Mouse (Mus musculus) forebrain, embryonic 16.5 days (tissue): ENCODE data around the gene Epb42. TPM values are rescaled to one million over a fixed set of nuclear protein-coding genes. Genes with fewer than 3 reads are reported as not detected.
A peak's percentile ranks its signal among the peaks of the same experiment; 100 is the strongest.
"Not testable (repeated sequence)": the region's sequence is repeated elsewhere in the genome, so short reads cannot be mapped to it uniquely, and the experiment has no call there.

Source experiments
- ATAC-seq: fragments of 200-750 bp; cut with Nextera tagmentation; 2 replicates; pipeline ENCODE4 v1.8.0; 2017; ENCODE audit warnings: mild to moderate bottlenecking, moderate library complexity
- H3K27ac ChIP-seq: fragments of 300-500 bp; sonication (generic); 2 replicates; pipeline ENCODE4 v1.5.1; 2014; ENCODE audit warnings: low read length, control low read depth
- H3K27me3 ChIP-seq: fragments of 300-500 bp; sonication (generic); replicated peaks from 2 replicates; pipeline ENCODE4 v1.6.1; 2014; ENCODE audit warnings: low read length; ENCODE audit not compliant: control insufficient read depth, insufficient read depth
- H3K36me3 ChIP-seq: fragments of 300-500 bp; sonication (generic); 2 replicates; pipeline ENCODE4 v1.6.1; 2014; ENCODE audit not compliant: control insufficient read depth, insufficient read depth
- H3K4me1 ChIP-seq: fragments of 300-500 bp; sonication (generic); replicated peaks from 2 replicates; pipeline ENCODE4 v1.6.1; 2014; ENCODE audit warnings: low read length; ENCODE audit not compliant: control insufficient read depth, insufficient read depth
- H3K4me2 ChIP-seq: fragments of 300-500 bp; sonication (generic); 2 replicates; pipeline ENCODE4 v1.6.1; 2014; ENCODE audit warnings: mild to moderate bottlenecking, low read length, control low read depth
- H3K4me3 ChIP-seq: fragments of 300-500 bp; sonication (generic); replicated peaks from 2 replicates; pipeline ENCODE4 v1.5.1; 2014; ENCODE audit warnings: mild to moderate bottlenecking, low read length, control low read depth
- H3K9ac ChIP-seq: fragments of 300-500 bp; sonication (generic); replicated peaks from 2 replicates; pipeline ENCODE4 v1.6.1; 2014; ENCODE audit warnings: low read depth, low read length, control low read depth
- H3K9me3 ChIP-seq: fragments of 300-500 bp; sonication (generic); 2 replicates; pipeline ENCODE4 v1.6.1; 2016; ENCODE audit warnings: low read length; ENCODE audit not compliant: control insufficient read depth
- WGBS: fragments of 180-500 bp; shearing (Covaris S2); extraction: QIAGEN DNeasy Blood & Tissue Kit; methylation state at CpG from one replicate; pipeline ENCODE4 v1.1.7; 2014; 5-methylcytosine and 5-hydroxymethylcytosine counted together
- polyA plus RNA-seq: library from polyadenylated mRNA; unstranded; fragments of >200 nt; fragmentation: Nextera tagmentation; extraction: Ambion mirVana; gene quantifications from 2 replicates; pipeline ENCODE4 v1.2.1, GENCODE M21; 2015

The Epb42 gene
- polyA plus RNA-seq, 1 experiment from 2014 or later: 0.23 TPM

- H3K27me3 ChIP-seq, ATAC-seq, H3K36me3 ChIP-seq, H3K9ac ChIP-seq, H3K4me1 ChIP-seq, H3K9me3 ChIP-seq, H3K4me3 ChIP-seq, H3K4me2 ChIP-seq, H3K27ac ChIP-seq: not testable (repeated sequence)
- 81% methylated on average over 1 of the region's 1 CpGs for WGBS
Measured at GRCm38 (mm10) chr2:120996607-120997006, 40.3 kb downstream of the Epb42 start.

DNA sequence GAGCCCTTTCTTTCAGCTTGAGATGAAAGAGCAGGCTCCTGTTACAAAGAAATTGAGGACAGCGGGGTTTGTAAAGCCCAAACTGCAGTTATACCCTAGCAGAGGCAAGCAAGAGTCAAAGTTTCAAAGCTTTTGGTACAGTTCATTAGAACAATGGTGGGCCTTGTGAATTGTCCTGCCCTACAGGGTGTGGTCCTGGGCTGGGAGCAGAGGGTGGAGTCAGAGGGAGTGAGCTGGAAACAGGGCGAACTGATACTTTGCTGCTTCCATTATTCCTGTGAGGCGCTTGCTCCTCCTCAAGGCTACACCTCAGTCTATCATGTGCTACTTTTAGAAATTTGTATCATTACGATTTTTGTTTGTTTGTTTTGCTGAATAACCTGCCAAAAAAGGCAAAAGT lies 45.7 kb downstream of the Epb42 start:
- no peaks in the 10 kb centered on the region for H3K27me3 ChIP-seq
- H3K4me1 ChIP-seq: no peaks in the 10 kb centered on the region
- no peak overlapping the region for H3K27ac ChIP-seq
- no peak for ATAC-seq
- WGBS: 67% methylated on average over 4 of the region's 4 CpGs
- H3K36me3 ChIP-seq: no peaks in the 10 kb centered on the region
- H3K4me2 ChIP-seq: no peak overlapping the region
- no peak overlapping the region for H3K4me3 ChIP-seq
- no peak overlapping the region for H3K9ac ChIP-seq
- no peaks in the 10 kb centered on the region for H3K9me3 ChIP-seq

DNA sequence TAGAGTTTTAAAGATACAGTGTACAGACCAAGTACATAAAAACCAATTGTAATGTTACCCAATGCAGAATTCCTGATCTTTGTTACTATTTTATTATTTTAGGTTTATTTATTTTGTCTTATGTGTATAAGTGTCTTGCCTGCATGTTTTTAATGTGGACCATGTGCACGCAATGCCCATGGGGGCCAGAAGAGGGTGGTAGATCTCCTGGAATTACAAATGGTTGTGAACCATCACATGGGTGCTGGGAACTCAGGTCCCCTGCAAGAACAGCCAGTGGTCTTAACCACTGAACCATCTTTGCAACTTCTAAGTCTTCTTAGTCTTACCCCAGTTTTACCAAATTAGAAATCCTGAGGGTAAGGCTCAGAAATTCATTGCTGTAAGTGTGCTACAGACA lies 51.6 kb downstream of the Epb42 start:
- H3K27me3 ChIP-seq: no peaks in the 10 kb centered on the region
- 88% methylated on average over 1 of the region's 1 CpGs for WGBS
- no peak overlapping the region for H3K4me2 ChIP-seq
- no peak overlapping the region for H3K9ac ChIP-seq
- no peaks in the 10 kb centered on the region for H3K4me1 ChIP-seq
- ATAC-seq: no peak
- no peaks in the 10 kb centered on the region for H3K9me3 ChIP-seq
- no peaks in the 10 kb centered on the region for H3K36me3 ChIP-seq
- no peak overlapping the region for H3K4me3 ChIP-seq
- H3K27ac ChIP-seq: no peak overlapping the region

DNA sequence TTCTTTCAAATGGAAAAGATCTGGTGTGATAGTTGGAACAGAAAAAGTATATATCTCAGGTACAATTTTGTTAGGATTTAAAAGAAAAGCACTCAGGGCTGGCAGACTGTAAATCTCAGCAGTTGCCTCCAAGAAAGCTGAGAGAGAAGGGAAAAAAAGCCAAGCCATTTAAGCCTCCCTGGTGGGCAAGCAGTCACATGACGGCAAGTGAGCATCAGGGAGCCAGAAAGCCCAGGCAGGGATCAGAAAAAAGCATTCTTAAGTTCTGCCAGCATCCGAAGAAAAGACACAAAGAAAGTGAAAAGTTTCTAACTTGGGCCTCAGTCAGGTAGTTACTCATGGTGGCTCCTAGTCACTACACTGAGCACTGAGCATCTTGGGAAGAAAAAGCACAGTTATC lies 53.3 kb downstream of the Epb42 start:
- H3K4me3 ChIP-seq: no peak overlapping the region
- H3K4me1 ChIP-seq: no peaks in the 10 kb centered on the region
- H3K27me3 ChIP-seq: no peaks in the 10 kb centered on the region
- no peaks in the 10 kb centered on the region for H3K9me3 ChIP-seq
- WGBS: 2% methylated on average over 2 of the region's 2 CpGs
- ATAC-seq: no peak
- H3K36me3 ChIP-seq: no peaks in the 10 kb centered on the region
- no peak overlapping the region for H3K4me2 ChIP-seq
- H3K9ac ChIP-seq: no peak overlapping the region
- H3K27ac ChIP-seq: no peak overlapping the region

DNA sequence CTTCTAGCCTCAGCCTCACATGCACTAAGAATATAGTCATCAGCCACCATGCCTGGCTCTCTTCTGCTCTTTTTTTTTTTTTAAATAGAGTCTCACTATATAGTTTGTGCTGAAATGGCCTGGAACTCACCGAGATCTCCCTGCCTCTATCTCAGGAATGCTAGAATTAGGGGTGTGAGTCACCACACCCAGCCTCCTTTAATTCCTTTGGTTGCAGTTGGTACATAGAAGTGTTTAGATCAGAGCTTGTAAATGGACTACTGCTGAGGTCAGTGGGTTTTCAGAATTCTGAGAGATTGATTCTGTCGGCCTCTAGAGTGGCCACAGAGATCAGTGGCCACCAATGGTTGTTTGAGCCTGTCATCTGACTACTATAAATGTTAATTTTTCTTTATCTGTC lies 56.0 kb downstream of the Epb42 start:
- no peak overlapping the region for H3K27ac ChIP-seq
- H3K9me3 ChIP-seq: no peaks in the 10 kb centered on the region
- no peak for ATAC-seq
- no peaks in the 10 kb centered on the region for H3K27me3 ChIP-seq
- H3K4me2 ChIP-seq: no peak overlapping the region
- no peaks in the 10 kb centered on the region for H3K36me3 ChIP-seq
- peaks cover 7% of the 10 kb centered on the region for H3K4me1 ChIP-seq
- no peak overlapping the region for H3K4me3 ChIP-seq
- WGBS: 69% methylated on average over 2 of the region's 2 CpGs
- no peak overlapping the region for H3K9ac ChIP-seq

DNA sequence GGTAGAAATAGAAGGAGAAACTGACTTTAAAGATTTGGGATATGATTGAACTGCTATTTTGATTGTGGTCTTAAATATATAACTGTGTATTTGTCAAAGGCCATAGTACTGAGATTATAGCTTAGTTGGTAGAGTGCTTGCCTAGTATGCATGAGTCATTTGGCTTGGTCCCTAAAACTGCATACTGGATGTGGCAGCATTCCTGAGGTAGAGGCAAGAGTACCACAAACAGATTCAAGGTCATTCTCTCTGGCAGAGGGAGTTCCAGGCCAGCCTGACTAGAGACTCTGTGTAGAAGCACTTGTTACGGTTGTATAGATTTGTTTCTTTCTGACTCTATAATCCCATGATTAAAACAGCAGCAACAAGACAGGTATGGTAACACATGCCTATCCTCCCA lies 57.1 kb downstream of the Epb42 start:
- Histone ChIP-seq H3K4me2 (no peak overlapping the region), H3K36me3 (no peaks in the 10 kb centered on the region), H3K9ac (no peak overlapping the region), H3K9me3 (no peaks in the 10 kb centered on the region), H3K27ac (no peak overlapping the region), H3K4me3 (no peak overlapping the region), H3K27me3 (no peaks in the 10 kb centered on the region), H3K4me1 (peaks cover 7% of the 10 kb centered on the region)
- 80% methylated on average over 1 of the region's 1 CpGs for WGBS
- no peak for ATAC-seq

GRCm38 (mm10) chr2:120978693-120979037 lies 58.2 kb downstream of the Epb42 start:
- no peak overlapping the region for H3K4me2 ChIP-seq
- ATAC-seq: no peak
- H3K9ac ChIP-seq: no peak overlapping the region
- H3K27ac ChIP-seq: no peak overlapping the region
- WGBS: 37% methylated on average over 2 of the region's 2 CpGs
- no peaks in the 10 kb centered on the region for H3K36me3 ChIP-seq
- no peak overlapping the region for H3K4me3 ChIP-seq
- H3K9me3 ChIP-seq: no peaks in the 10 kb centered on the region
- H3K4me1 ChIP-seq: peaks cover 7% of the 10 kb centered on the region
- no peaks in the 10 kb centered on the region for H3K27me3 ChIP-seq

DNA sequence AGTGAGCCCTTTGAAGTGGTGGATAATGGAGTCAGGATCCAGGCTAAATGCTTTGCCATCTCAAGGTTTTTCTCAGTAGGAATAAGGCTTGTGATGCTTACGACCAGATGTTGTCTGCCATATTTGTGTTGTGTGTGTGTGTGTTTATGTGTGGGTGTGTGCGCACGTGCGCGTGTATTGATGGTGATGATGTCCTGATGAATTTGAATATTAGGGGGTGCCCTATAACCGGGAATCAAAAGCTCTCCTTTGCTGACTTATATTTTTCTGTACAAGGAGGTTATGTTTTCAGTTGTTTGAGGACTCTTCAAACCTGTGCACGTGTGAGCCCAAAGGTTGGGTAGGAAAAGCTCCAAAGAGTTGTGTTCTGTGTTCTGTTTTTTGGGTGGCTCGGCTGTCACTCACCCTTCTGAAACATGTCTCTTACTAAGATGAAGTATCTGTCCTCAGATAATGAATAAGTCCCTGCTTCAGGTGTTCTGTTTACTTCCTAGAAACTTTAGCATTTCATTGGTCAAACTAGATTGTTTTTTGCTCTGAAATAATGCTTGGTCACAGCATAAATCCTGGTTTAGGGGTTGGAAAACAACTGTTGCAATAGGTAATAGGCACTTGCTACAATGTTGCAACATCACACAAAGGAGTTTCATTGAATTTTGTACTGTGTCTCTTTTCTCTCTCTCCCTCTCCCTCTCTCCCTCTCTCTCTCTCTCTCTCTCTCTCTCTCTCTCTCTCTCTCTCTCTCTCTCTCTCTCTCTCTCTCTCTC lies 58.8 kb downstream of the Epb42 start:
- H3K4me3 ChIP-seq: peak overlapping the region; percentile 85
- H3K9me3 ChIP-seq: no peaks in the 10 kb centered on the region
- ATAC-seq: peak; percentile 35; the same call in 1 of the 2 replicates
- WGBS: 78% methylated on average over 8 of the region's 8 CpGs
- no peaks in the 10 kb centered on the region for H3K36me3 ChIP-seq
- no peaks in the 10 kb centered on the region for H3K27me3 ChIP-seq
- peak overlapping the region; percentile 91 for H3K4me2 ChIP-seq
- H3K27ac ChIP-seq: no peak overlapping the region; the same call in 1 of the 2 replicates
- peak overlapping the region; percentile 96 for H3K9ac ChIP-seq
- H3K4me1 ChIP-seq: peaks cover 7% of the 10 kb centered on the region

DNA sequence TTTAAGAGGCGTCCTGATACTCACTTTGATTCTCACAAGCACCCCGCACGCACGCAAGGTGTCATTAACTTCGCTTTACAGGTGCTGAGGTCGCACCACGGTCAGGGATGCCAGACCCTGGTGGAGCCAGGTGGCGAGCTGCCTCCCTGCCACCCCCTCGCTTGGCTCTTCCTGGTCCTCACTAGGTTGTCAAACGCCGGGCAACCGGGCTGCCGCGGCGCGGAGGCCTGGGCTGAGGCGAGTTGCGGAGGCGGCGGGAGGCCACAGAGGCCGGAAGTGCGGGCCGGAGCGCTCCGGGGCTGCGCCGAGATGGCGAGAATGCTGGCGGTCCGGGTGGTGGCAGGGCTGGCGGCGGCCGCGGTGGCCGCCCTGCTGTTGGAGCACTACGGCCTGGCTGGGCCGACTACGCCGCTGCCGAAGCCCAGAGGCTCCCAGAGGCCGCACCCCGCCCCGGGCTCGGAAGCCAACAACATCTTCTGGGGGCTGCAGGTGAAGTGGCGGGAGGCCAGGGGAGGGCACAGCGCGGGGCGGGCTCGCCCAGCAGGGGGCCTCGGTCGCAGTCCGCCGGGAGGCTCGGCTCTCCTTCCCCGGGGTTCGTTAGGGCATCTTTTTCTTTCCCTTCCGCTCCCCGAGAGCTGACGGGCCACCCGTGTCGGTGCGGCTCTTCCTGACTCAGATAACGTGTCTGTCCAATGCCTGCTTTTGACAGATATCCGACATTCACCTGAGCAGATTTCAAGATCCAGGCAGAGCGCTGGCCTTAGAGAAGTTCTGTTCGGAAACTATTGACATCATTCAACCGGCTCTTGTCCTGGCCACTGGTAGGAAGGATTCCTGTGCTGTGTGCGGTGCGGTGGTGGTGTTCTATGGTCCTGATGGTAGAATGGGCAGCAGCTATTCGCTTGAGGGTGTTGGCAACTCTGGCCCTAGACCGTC lies 59.6 kb downstream of the Epb42 start, which contains the start of gene Tmem62:
Gene Tmem62, plus strand, starts transcription at position 28 of the 936 bp plus-strand sequence.
- Histone ChIP-seq H3K9ac (peak within 1 kb of the TSS; percentile 96), H3K36me3 (no peaks in the 10 kb centered on the region), H3K4me3 (peak within 1 kb of the TSS; percentile 85), H3K9me3 (no peaks in the 10 kb centered on the region), H3K4me1 (peaks cover 7% of the 10 kb centered on the region), H3K27me3 (no peaks in the 10 kb centered on the region), H3K4me2 (peak within 1 kb of the TSS; percentile 91), H3K27ac (peak within 1 kb of the TSS; percentile 75)
- WGBS: under 1% methylated on average over 60 of the region's 71 CpGs
- peak; percentile 79 for ATAC-seq
